In genomic region chr7:19172874-19173273, GRCm38 (mm10) we compare ENCODE assay signal across 8 mouse cellular contexts. TPM values are rescaled to one million over a fixed set of nuclear protein-coding genes. Genes with fewer than 3 reads are reported as not detected.
A peak's percentile ranks its signal among the peaks of the same experiment; 100 is the strongest.
DNase-seq lines count a peak whose midpoint lies in the region; ATAC-seq lines count a peak whose summit lies in the region.

No protein-coding gene starts in this region.

- no peaks in the 10 kb centered on the region for H3K9me3 ChIP-seq in embryonic facial prominence, embryonic 13.5 days
- H3K9me3 ChIP-seq in limb, embryonic 15.5 days = no peaks in the 10 kb centered on the region
- no peaks in the 10 kb centered on the region for H3K9me3 ChIP-seq in midbrain, embryonic 16.5 days (replicated peaks; ENCODE audit: control insufficient read depth, low read length, poor library complexity, severe bottlenecking)

- no peak for ATAC-seq in embryonic facial prominence, embryonic 13.5 days (ENCODE audit: insufficient number of reproducible peaks, insufficient read depth, low FRiP score, low TSS enrichment, low read depth)
- ATAC-seq in limb, embryonic 15.5 days (ENCODE audit: insufficient number of reproducible peaks, low FRiP score, low TSS enrichment, low read depth) = 0 out of 2 replicates have a peak, but pooled peaks have one; percentile 36
- ATAC-seq in midbrain, embryonic 16.5 days = no peak

- peaks cover 50% of the 10 kb centered on the region for H3K27me3 ChIP-seq in embryonic facial prominence, embryonic 13.5 days
- H3K27me3 ChIP-seq in limb, embryonic 15.5 days = peaks cover 29% of the 10 kb centered on the region
- 0 out of 2 replicates have a peak, but pooled peaks cover 2% of the 10 kb centered on the region for H3K27me3 ChIP-seq in midbrain, embryonic 16.5 days (ENCODE audit: control insufficient read depth, insufficient read depth, low read depth, low read length)

- H3K36me3 ChIP-seq in embryonic facial prominence, embryonic 13.5 days = no peaks in the 10 kb centered on the region
- H3K36me3 ChIP-seq in limb, embryonic 15.5 days = no peaks in the 10 kb centered on the region
- no peaks in the 10 kb centered on the region for H3K36me3 ChIP-seq in midbrain, embryonic 16.5 days (ENCODE audit: control insufficient read depth, insufficient read depth, low read length)

- peak overlapping the region; percentile 36 for H3K4me3 ChIP-seq in embryonic facial prominence, embryonic 13.5 days
- H3K4me3 ChIP-seq in limb, embryonic 15.5 days = peak overlapping the region; percentile 33
- peak overlapping the region; percentile 23 for H3K4me3 ChIP-seq in midbrain, embryonic 16.5 days (ENCODE audit: low read depth, low read length)

- H3K4me1 ChIP-seq in embryonic facial prominence, embryonic 13.5 days = peaks cover 27% of the 10 kb centered on the region
- peaks cover 21% of the 10 kb centered on the region for H3K4me1 ChIP-seq in limb, embryonic 15.5 days
- H3K4me1 ChIP-seq in midbrain, embryonic 16.5 days (ENCODE audit: control insufficient read depth, insufficient read depth, low read length) = peaks cover 25% of the 10 kb centered on the region

- H3K27ac ChIP-seq in embryonic facial prominence, embryonic 13.5 days = no peak overlapping the region
- no peak overlapping the region for H3K27ac ChIP-seq in limb, embryonic 15.5 days
- H3K27ac ChIP-seq in midbrain, embryonic 16.5 days (ENCODE audit: low read length) = 0 out of 2 replicates have a peak overlapping the region, but pooled peaks have one; percentile 15

- H3K9ac ChIP-seq in embryonic facial prominence, embryonic 13.5 days = peak overlapping the region; percentile 58
- no peak overlapping the region for H3K9ac ChIP-seq in limb, embryonic 15.5 days
- H3K9ac ChIP-seq in midbrain, embryonic 16.5 days (ENCODE audit: low read depth, low read length) = peak overlapping the region; percentile 46; the same call in 1 of the 2 replicates

- WGBS in embryonic facial prominence, embryonic 13.5 days = 3% methylated on average over 17 of the region's 17 CpGs
- 2% methylated on average over 17 of the region's 17 CpGs for WGBS in limb, embryonic 15.5 days
- WGBS in midbrain, embryonic 16.5 days = 3% methylated on average over 17 of the region's 17 CpGs

- peak; percentile 85 to 90 for DNase-seq in left cerebral cortex, adult 18-20 months (ENCODE audit: low spot score in 2 of 2)
- no peak for DNase-seq in left cerebral cortex, adult 11 months (ENCODE audit: low spot score)
- peak; percentile 83 for DNase-seq in heart, adult 8-10 months (ENCODE audit: low spot score)
- DNase-seq in kidney, adult 8-10 months = peak; percentile 54 to 70
- peak; percentile 60 to 65 for DNase-seq in spleen, postnatal 36 days (ENCODE audit: low spot score in 2 of 2)

- peak overlapping the region; percentile 66 for H3K4me2 ChIP-seq in embryonic facial prominence, embryonic 13.5 days
- H3K4me2 ChIP-seq in limb, embryonic 15.5 days = peak overlapping the region; percentile 52
- peak overlapping the region; percentile 52 for H3K4me2 ChIP-seq in midbrain, embryonic 16.5 days (ENCODE audit: low read length)

RNA-seq across cellular contexts. Expression of gene Eml2, which starts 3.3 kb away (rescaled TPM):
- total RNA-seq in left cerebral cortex, adult 18-20 months (2021) = 100 to 1,000 TPM; 141 to 147 TPM
- polyA plus RNA-seq in embryonic facial prominence, embryonic 13.5 days (2015; fragmentation: Nextera tagmentation; extraction: Ambion mirVana) = 5.1 and 7.2 TPM in 2 replicates
- 10 to 100 TPM; 32.0 to 45.7 (median 35.7) TPM for total RNA-seq in heart, adult 8-10 months (2022)
- 8.7 and 12.8 TPM in 2 replicates for polyA plus RNA-seq in limb, embryonic 15.5 days (2015; fragmentation: Nextera tagmentation; extraction: Ambion mirVana)
- polyA plus RNA-seq in midbrain, embryonic 16.5 days (2015; fragmentation: Nextera tagmentation; extraction: Ambion mirVana) = 10.6 TPM in 2 replicates

RNA-seq across cellular contexts. Expression of gene Gipr, which starts 6.9 kb away (rescaled TPM):
- 1 to 10 TPM; 1.4 to 1.8 TPM for total RNA-seq in left cerebral cortex, adult 18-20 months (2021)
- polyA plus RNA-seq in embryonic facial prominence, embryonic 13.5 days (2015; fragmentation: Nextera tagmentation; extraction: Ambion mirVana) = 0.37 and 0.56 TPM in 2 replicates
- total RNA-seq in heart, adult 8-10 months (2022) = under 1 TPM; 0.09 to 0.29 (median 0.26) TPM
- 1.0 and 1.2 TPM in 2 replicates for polyA plus RNA-seq in limb, embryonic 15.5 days (2015; fragmentation: Nextera tagmentation; extraction: Ambion mirVana)
- 4.0 and 4.8 TPM in 2 replicates for polyA plus RNA-seq in midbrain, embryonic 16.5 days (2015; fragmentation: Nextera tagmentation; extraction: Ambion mirVana)

RNA-seq across cellular contexts. Expression of gene Snrpd2, which starts 23.4 kb away (rescaled TPM):
- total RNA-seq in left cerebral cortex, adult 18-20 months (2021) = 10 to 100 TPM; 73.9 to 78.5 TPM
- 137 and 167 TPM in 2 replicates for polyA plus RNA-seq in embryonic facial prominence, embryonic 13.5 days (2015; fragmentation: Nextera tagmentation; extraction: Ambion mirVana)
- 10 to 100 TPM; 63.5 to 76.4 (median 68.8) TPM for total RNA-seq in heart, adult 8-10 months (2022)
- 124 and 130 TPM in 2 replicates for polyA plus RNA-seq in limb, embryonic 15.5 days (2015; fragmentation: Nextera tagmentation; extraction: Ambion mirVana)
- 105 TPM in 2 replicates for polyA plus RNA-seq in midbrain, embryonic 16.5 days (2015; fragmentation: Nextera tagmentation; extraction: Ambion mirVana)

RNA-seq across cellular contexts. Expression of gene Qpctl, which starts 23.8 kb away (rescaled TPM):
- total RNA-seq in left cerebral cortex, adult 18-20 months (2021) = 10 to 100 TPM; 15.0 to 17.0 TPM
- 15.2 and 16.2 TPM in 2 replicates for polyA plus RNA-seq in embryonic facial prominence, embryonic 13.5 days (2015; fragmentation: Nextera tagmentation; extraction: Ambion mirVana)
- 1 to 10 TPM; 4.1 to 4.7 (median 4.5) TPM for total RNA-seq in heart, adult 8-10 months (2022)
- polyA plus RNA-seq in limb, embryonic 15.5 days (2015; fragmentation: Nextera tagmentation; extraction: Ambion mirVana) = 13.7 and 13.8 TPM in 2 replicates
- polyA plus RNA-seq in midbrain, embryonic 16.5 days (2015; fragmentation: Nextera tagmentation; extraction: Ambion mirVana) = 24.9 and 28.8 TPM in 2 replicates

RNA-seq across cellular contexts. Expression of gene Gpr4, which starts 39.5 kb away (rescaled TPM):
- 1 to 10 TPM; 2.5 to 3.6 TPM for total RNA-seq in left cerebral cortex, adult 18-20 months (2021)
- 1.6 and 1.9 TPM in 2 replicates for polyA plus RNA-seq in embryonic facial prominence, embryonic 13.5 days (2015; fragmentation: Nextera tagmentation; extraction: Ambion mirVana)
- total RNA-seq in heart, adult 8-10 months (2022) = 1 to 10 TPM; 3.3 to 8.5 (median 7.4) TPM
- 2.4 and 3.0 TPM in 2 replicates for polyA plus RNA-seq in limb, embryonic 15.5 days (2015; fragmentation: Nextera tagmentation; extraction: Ambion mirVana)
- 3.4 and 4.5 TPM in 2 replicates for polyA plus RNA-seq in midbrain, embryonic 16.5 days (2015; fragmentation: Nextera tagmentation; extraction: Ambion mirVana)
